Mouse (Mus musculus): ENCODE measurements around the gene Gnas.
"Not testable (repeated sequence)": the region's sequence is repeated elsewhere in the genome, so short reads cannot be mapped to it uniquely, and the experiment has no call there.

Gnas gene

GRCm38 (mm10) chr2:174328926-174329662 is 45.0 kb downstream of the Gnas start:
- DNase-seq, result peak; percentile 41 to 52

GRCm38 (mm10) chr2:174329663-174330615 is 45.8 kb downstream of the Gnas start:
- DNase-seq, result peak; percentile 84 to 89

GRCm38 (mm10) chr2:174330616-174331191 is 46.6 kb downstream of the Gnas start:
- DNase-seq, result peak; percentile 84 to 92

- peak in 1 of 2 experiments; percentile 53 for DNase-seq
Observed at GRCm38 (mm10) chr2:174331282-174332030, 47.3 kb downstream of the Gnas start.

- DNase-seq, result no peak
Observed at GRCm38 (mm10) chr2:174333239-174333890, 49.2 kb downstream of the Gnas start.

GRCm38 (mm10) chr2:174334415-174334814 is 50.3 kb downstream of the Gnas start:
- peak; percentile 60 for DNase-seq

GRCm38 (mm10) chr2:174337275-174337674 is 53.2 kb downstream of the Gnas start:
- DNase-seq, result no peak

GRCm38 (mm10) chr2:174339701-174340100 is 55.6 kb downstream of the Gnas start:
- DNase-seq, result peak in 1 of 2 experiments; percentile 20

GRCm38 (mm10) chr2:174340229-174340892 is 56.2 kb downstream of the Gnas start:
- DNase-seq, result no peak

GRCm38 (mm10) chr2:174340893-174341580 is 56.9 kb downstream of the Gnas start:
- no peak for DNase-seq

GRCm38 (mm10) chr2:174342793-174343400 is 58.8 kb downstream of the Gnas start:
- no peak for DNase-seq

GRCm38 (mm10) chr2:174343566-174343965 is 59.4 kb downstream of the Gnas start:
- no peak for DNase-seq

- DNase-seq, result peak; percentile 81
Observed at GRCm38 (mm10) chr2:174344003-174344655, 60.0 kb downstream of the Gnas start.

GRCm38 (mm10) chr2:174344996-174345395 is 60.9 kb downstream of the Gnas start:
- no peak for DNase-seq

- no peak for DNase-seq
Observed at GRCm38 (mm10) chr2:174346612-174346998, 62.5 kb downstream of the Gnas start, which contains the start of gene Gm20721. TSS of gene Gm20721 (minus strand) at chr2:174346712.

GRCm38 (mm10) chr2:174346999-174347668 is 63.0 kb downstream of the Gnas start:
- DNase-seq, result not testable (repeated sequence)

GRCm38 (mm10) chr2:174358516-174358915 is 74.4 kb downstream of the Gnas start:
- DNase-seq, result no peak

- DNase-seq, result no peak
Observed at GRCm38 (mm10) chr2:174359656-174360055, 75.5 kb downstream of the Gnas start.

GRCm38 (mm10) chr2:174366571-174366970 is 82.5 kb downstream of the Gnas start:
- DNase-seq, result no peak
